Mouse (Mus musculus) urinary bladder, postnatal 25 days (tissue): ENCODE measurements around the gene Gm21891.
"Not testable (repeated sequence)": the region's sequence is repeated elsewhere in the genome, so short reads cannot be mapped to it uniquely, and the experiment has no call there.

Source experiments
- DNase-seq: peaks from one replicate; pipeline ENCODE4 v3.0.0; 2022; ENCODE audit warnings: low spot score

Gene Gm21891

GRCm38 (mm10) chrY:13133392-13133791 lies at the start of gene Gm21891:
Gene Gm21891, minus strand, starts transcription at chrY:13133492.
- not testable (repeated sequence) for DNase-seq

- not testable (repeated sequence) for DNase-seq
Observed at GRCm38 (mm10) chrY:13161668-13162067, 28.4 kb upstream of the Gm21891 start, which contains the start of gene Gm21425. Gene Gm21425, plus strand, starts transcription at chrY:13161968.
